In genomic region chr7:80334848-80335247, GRCm38 (mm10) we compare ENCODE assay signal across 15 mouse cellular contexts. TPM values are rescaled to one million over a fixed set of nuclear protein-coding genes. Genes with fewer than 3 reads are reported as not detected.
DNase-seq lines count a peak whose midpoint lies in the region; ATAC-seq and TF ChIP-seq lines count a peak whose summit lies in the region.
"Had no signal": no experiment of that assay in that cellular context is flagged by ENCODE, and none has a peak within 500 bp of the region (broad histone marks: within the 10 kb centered on the region; RNA-seq: fewer than 3 reads in every experiment).

No protein-coding gene starts in this region.

- no peak overlapping the region for H3K4me2 ChIP-seq in intestine, postnatal 0 days (replicated peaks; ENCODE audit: low read depth)
- no peak overlapping the region for H3K4me2 ChIP-seq in intestine, embryonic 15.5 days (replicated peaks)
- H3K4me2 ChIP-seq: forebrain, embryonic 13.5 days; forebrain, embryonic 15.5 days had no signal

- no peak overlapping the region; the same call in 1 of the 2 replicates for H3K27ac ChIP-seq in intestine, postnatal 0 days (ENCODE audit: low read depth, low read length)
- H3K27ac ChIP-seq in intestine, embryonic 15.5 days, result no peak overlapping the region
- H3K27ac ChIP-seq in small intestine, adult 2 months (ENCODE audit: insufficient read depth, low read depth, low read length), result peak overlapping the region; percentile 44
- H3K27ac ChIP-seq: forebrain, embryonic 13.5 days; forebrain, embryonic 15.5 days had no signal

- no peak overlapping the region for H3K4me3 ChIP-seq in intestine, postnatal 0 days (ENCODE audit: low read depth, low read length)
- H3K4me3 ChIP-seq in intestine, embryonic 15.5 days (replicated peaks), result no peak overlapping the region
- peak overlapping the region; percentile 31 for H3K4me3 ChIP-seq in small intestine, adult 2 months (ENCODE audit: low read depth, low read length)
- H3K4me3 ChIP-seq: forebrain, embryonic 13.5 days; forebrain, embryonic 15.5 days had no signal

- TF ChIP-seq POLR2A in small intestine, adult 2 months (IDR thresholded peaks at IDR 0.05; ENCODE audit: low read depth, low read length), result no peak

- WGBS in intestine, postnatal 0 days, result 67% methylated on average over 4 of the region's 4 CpGs
- WGBS in intestine, embryonic 15.5 days, result 87% methylated on average over 4 of the region's 4 CpGs
- WGBS in small intestine, adult 2 months, result 57% methylated on average over 4 of the region's 4 CpGs

- no peaks in the 10 kb centered on the region for H3K9me3 ChIP-seq in intestine, postnatal 0 days (ENCODE audit: control insufficient read depth)
- no peaks in the 10 kb centered on the region for H3K9me3 ChIP-seq in intestine, embryonic 15.5 days
- H3K9me3 ChIP-seq: forebrain, embryonic 13.5 days; forebrain, embryonic 15.5 days had no signal

- no peak overlapping the region for H3K9ac ChIP-seq in intestine, postnatal 0 days (ENCODE audit: low read depth, low read length)
- no peak overlapping the region for H3K9ac ChIP-seq in intestine, embryonic 15.5 days
- H3K9ac ChIP-seq: forebrain, embryonic 13.5 days; forebrain, embryonic 15.5 days; forebrain, postnatal 0 days had no signal

- no peak for DNase-seq in urinary bladder, adult 18-20 months (ENCODE audit: low spot score in 2 of 2)
- no peak for DNase-seq in cerebellum, postnatal 25 days
- DNase-seq: adrenal gland, adult 2 months; adrenal gland, postnatal 10 days; adrenal gland, postnatal 25 days; cerebellum, adult 11 months; cerebellum, adult 18-20 months; cerebellum, adult 8-10 months; cerebellum, adult 9-11 months; forebrain, postnatal 0 days had no signal

- no peak for TF ChIP-seq CTCF in intestine, postnatal 0 days (IDR thresholded peaks at IDR 0.05; ENCODE audit: low read depth)
- no peak for TF ChIP-seq CTCF in small intestine, adult 2 months (IDR thresholded peaks at IDR 0.05; ENCODE audit: extremely low read depth, insufficient read length, insufficient replicate concordance, low read depth, low read length)

- H3K27me3 ChIP-seq in intestine, postnatal 0 days (replicated peaks; ENCODE audit: control insufficient read depth, insufficient read depth, low read length), result no peaks in the 10 kb centered on the region
- no peaks in the 10 kb centered on the region for H3K27me3 ChIP-seq in intestine, embryonic 15.5 days (replicated peaks)
- no peaks in the 10 kb centered on the region for H3K27me3 ChIP-seq in small intestine, adult 2 months (ENCODE audit: control insufficient read depth, insufficient read depth, low read length)
- H3K27me3 ChIP-seq: forebrain, embryonic 13.5 days; forebrain, embryonic 15.5 days had no signal

- no peaks in the 10 kb centered on the region; the same call in 1 of the 2 replicates for H3K4me1 ChIP-seq in intestine, postnatal 0 days (replicated peaks; ENCODE audit: control insufficient read depth, insufficient read depth, low read length)
- H3K4me1 ChIP-seq in intestine, embryonic 15.5 days (replicated peaks), result peaks cover 10% of the 10 kb centered on the region
- H3K4me1 ChIP-seq in small intestine, adult 2 months (ENCODE audit: control insufficient read depth, insufficient read depth, insufficient read length, low read length), result peaks cover 16% of the 10 kb centered on the region; the same call in 1 of the 2 replicates

- ATAC-seq in intestine, postnatal 0 days, result peak; percentile 46; the same call in 1 of the 2 replicates
- ATAC-seq in intestine, embryonic 15.5 days, result no peak
- ATAC-seq: forebrain, embryonic 13.5 days; forebrain, embryonic 15.5 days; forebrain, postnatal 0 days had no signal

- H3K36me3 ChIP-seq in intestine, postnatal 0 days (ENCODE audit: control insufficient read depth, insufficient read depth), result peaks cover 72% of the 10 kb centered on the region
- H3K36me3 ChIP-seq in intestine, embryonic 15.5 days, result peaks cover 56% of the 10 kb centered on the region
- peaks cover 56% of the 10 kb centered on the region for H3K36me3 ChIP-seq in small intestine, adult 2 months (ENCODE audit: control insufficient read depth, insufficient read depth, low read length)

RNA-seq across cellular contexts. Expression of gene Unc45a, which starts 6.0 kb away (rescaled TPM):
- 19.7 and 20.0 TPM in 2 replicates for polyA plus RNA-seq in intestine, postnatal 0 days (2015; fragmentation: Nextera tagmentation; extraction: Ambion mirVana)
- polyA plus RNA-seq in intestine, embryonic 15.5 days (2015; fragmentation: Nextera tagmentation; extraction: Ambion mirVana), result 37.0 and 37.6 TPM in 2 replicates
- 37.1 and 66.6 TPM in 2 replicates for polyA plus RNA-seq in small intestine, adult 2 months (2012; rRNA removed)

RNA-seq across cellular contexts. Expression of gene Hddc3, which starts 8.1 kb away (rescaled TPM):
- 8.3 and 8.8 TPM in 2 replicates for polyA plus RNA-seq in intestine, postnatal 0 days (2015; fragmentation: Nextera tagmentation; extraction: Ambion mirVana)
- 14.7 and 15.4 TPM in 2 replicates for polyA plus RNA-seq in intestine, embryonic 15.5 days (2015; fragmentation: Nextera tagmentation; extraction: Ambion mirVana)
- polyA plus RNA-seq in small intestine, adult 2 months (2012; rRNA removed), result 5.2 and 7.2 TPM in 2 replicates

RNA-seq across cellular contexts. Expression of gene Rccd1, which starts 10.6 kb away (rescaled TPM):
- 3.2 and 4.4 TPM in 2 replicates for polyA plus RNA-seq in intestine, postnatal 0 days (2015; fragmentation: Nextera tagmentation; extraction: Ambion mirVana)
- 9.3 and 10.7 TPM in 2 replicates for polyA plus RNA-seq in intestine, embryonic 15.5 days (2015; fragmentation: Nextera tagmentation; extraction: Ambion mirVana)
- 3.0 and 3.3 TPM in 2 replicates for polyA plus RNA-seq in small intestine, adult 2 months (2012; rRNA removed)

RNA-seq across cellular contexts. Expression of gene Man2a2, which starts 36.3 kb away (rescaled TPM):
- polyA plus RNA-seq in intestine, postnatal 0 days (2015; fragmentation: Nextera tagmentation; extraction: Ambion mirVana), result 4.8 and 5.3 TPM in 2 replicates
- 13.1 and 14.7 TPM in 2 replicates for polyA plus RNA-seq in intestine, embryonic 15.5 days (2015; fragmentation: Nextera tagmentation; extraction: Ambion mirVana)
- polyA plus RNA-seq in small intestine, adult 2 months (2012; rRNA removed), result 16.8 and 30.2 TPM in 2 replicates

RNA-seq across cellular contexts. Expression of gene Prc1, which starts 40.6 kb away (rescaled TPM):
- 32.5 TPM in 2 replicates for polyA plus RNA-seq in intestine, postnatal 0 days (2015; fragmentation: Nextera tagmentation; extraction: Ambion mirVana)
- polyA plus RNA-seq in intestine, embryonic 15.5 days (2015; fragmentation: Nextera tagmentation; extraction: Ambion mirVana), result 118 and 121 TPM in 2 replicates
- polyA plus RNA-seq in small intestine, adult 2 months (2012; rRNA removed), result 6.6 and 15.0 TPM in 2 replicates
